Mouse (Mus musculus): ENCODE data around the gene Sycn. TPM values are rescaled to one million over a fixed set of nuclear protein-coding genes. Genes with fewer than 3 reads are reported as not detected.

The Sycn gene
- total and polyA plus RNA-seq, 3 experiments = not detected

GRCm38 (mm10) chr7:28557069-28557468 lies 16.4 kb downstream of the Sycn start:
- no peaks in the 10 kb centered on the region for H3K79me2 ChIP-seq (ENCODE audit: control insufficient read depth, insufficient read depth, low read length, poor library complexity)
- no peak overlapping the region for H3K4me3 ChIP-seq (ENCODE audit: control insufficient read depth in 1 of 2, insufficient read depth in 1 of 2, low read depth in 2 of 2, low read length in 2 of 2)
- H3K4me1 ChIP-seq (ENCODE audit: control insufficient read depth in 1 of 2, insufficient read depth in 2 of 2, low read length in 2 of 2) = no peaks in the 10 kb centered on the region
- no peak for DNase-seq (ENCODE audit: low read depth, low spot score)
- no peak overlapping the region for H3K27ac ChIP-seq (ENCODE audit: control insufficient read depth, low read depth, low read length)
- H3K9me3 ChIP-seq (replicated peaks; ENCODE audit: insufficient read depth, low read length) = no peaks in the 10 kb centered on the region
- H3K9ac ChIP-seq (ENCODE audit: control insufficient read depth, low read depth, low read length, poor library complexity, severe bottlenecking) = no peak overlapping the region
- TF ChIP-seq ZC3H11A (IDR thresholded peaks at IDR 0.05; ENCODE audit: low read depth, low read length) (no peak), JUND (IDR thresholded peaks at IDR 0.05; ENCODE audit: low read depth, low read length) (no peak), MYC (IDR thresholded peaks at IDR 0.05; ENCODE audit: low read depth, low read length) (no peak), BHLHE40 (IDR thresholded peaks at IDR 0.05; ENCODE audit: borderline replicate concordance, low read depth, low read length) (no peak), TAL1 (IDR thresholded peaks at IDR 0.05; ENCODE audit: low read length) (no peak), USF2 (IDR thresholded peaks at IDR 0.05; ENCODE audit: borderline replicate concordance in 1 of 2, insufficient read depth in 1 of 2, low read depth in 1 of 2, low read length in 2 of 2) (no peak), MEF2A (IDR thresholded peaks at IDR 0.05; ENCODE audit: extremely low read depth, insufficient replicate concordance, low read depth, low read length, poor library complexity, severe bottlenecking) (no peak), POLR2AphosphoS2 (IDR thresholded peaks at IDR 0.05; ENCODE audit: low read length) (no peak), NRF1 (IDR thresholded peaks at IDR 0.05; ENCODE audit: insufficient read depth, low read depth, low read length, poor library complexity, severe bottlenecking) (no peak), E2F4 (IDR thresholded peaks at IDR 0.05; ENCODE audit: borderline replicate concordance, low read depth, low read length) (no peak), GABPA (IDR thresholded peaks at IDR 0.05; ENCODE audit: low read depth, low read length) (no peak)
- no peaks in the 10 kb centered on the region for H3K36me3 ChIP-seq (ENCODE audit: control insufficient read depth in 1 of 2, insufficient read depth in 2 of 2, low read length in 2 of 2)
- no peaks in the 10 kb centered on the region for H3K27me3 ChIP-seq (ENCODE audit: control insufficient read depth in 1 of 2, insufficient read depth in 2 of 2, low read length in 2 of 2)

GRCm38 (mm10) chr7:28557708-28558107 lies 17.0 kb downstream of the Sycn start:
- Histone ChIP-seq H3K4me3 (ENCODE audit: control insufficient read depth in 1 of 2, insufficient read depth in 1 of 2, low read depth in 2 of 2, low read length in 2 of 2) (no peak overlapping the region), H3K36me3 (ENCODE audit: control insufficient read depth in 1 of 2, insufficient read depth in 2 of 2, low read length in 2 of 2) (no peaks in the 10 kb centered on the region), H3K79me2 (ENCODE audit: control insufficient read depth, insufficient read depth, low read length, poor library complexity) (no peaks in the 10 kb centered on the region), H3K9me3 (replicated peaks; ENCODE audit: insufficient read depth, low read length) (no peaks in the 10 kb centered on the region), H3K9ac (ENCODE audit: control insufficient read depth, low read depth, low read length, poor library complexity, severe bottlenecking) (no peak overlapping the region), H3K4me1 (ENCODE audit: control insufficient read depth in 1 of 2, insufficient read depth in 2 of 2, low read length in 2 of 2) (no peaks in the 10 kb centered on the region), H3K27ac (ENCODE audit: control insufficient read depth, low read depth, low read length) (no peak overlapping the region), H3K27me3 (ENCODE audit: control insufficient read depth in 1 of 2, insufficient read depth in 2 of 2, low read length in 2 of 2) (no peaks in the 10 kb centered on the region)
- DNase-seq (ENCODE audit: low read depth, low spot score) = no peak
- TF ChIP-seq ZKSCAN1 (IDR thresholded peaks at IDR 0.05; ENCODE audit: low read depth, low read length) = no peak
- TF ChIP-seq TAL1 (IDR thresholded peaks at IDR 0.05; ENCODE audit: low read length) = 0 out of 2 replicates have a peak, but pooled peaks have one; percentile 4

GRCm38 (mm10) chr7:28558486-28558885 lies 17.8 kb downstream of the Sycn start:
- DNase-seq (ENCODE audit: low read depth, low spot score) = no peak
- Histone ChIP-seq H3K36me3 (ENCODE audit: control insufficient read depth in 1 of 2, insufficient read depth in 2 of 2, low read length in 2 of 2) (no peaks in the 10 kb centered on the region), H3K27ac (ENCODE audit: control insufficient read depth, low read depth, low read length) (no peak overlapping the region), H3K9me3 (replicated peaks; ENCODE audit: insufficient read depth, low read length) (no peaks in the 10 kb centered on the region), H3K4me3 (ENCODE audit: control insufficient read depth in 1 of 2, insufficient read depth in 1 of 2, low read depth in 2 of 2, low read length in 2 of 2) (no peak overlapping the region), H3K4me1 (ENCODE audit: control insufficient read depth in 1 of 2, insufficient read depth in 2 of 2, low read length in 2 of 2) (no peaks in the 10 kb centered on the region), H3K9ac (ENCODE audit: control insufficient read depth, low read depth, low read length, poor library complexity, severe bottlenecking) (no peak overlapping the region), H3K27me3 (ENCODE audit: control insufficient read depth in 1 of 2, insufficient read depth in 2 of 2, low read length in 2 of 2) (no peaks in the 10 kb centered on the region), H3K79me2 (ENCODE audit: control insufficient read depth, insufficient read depth, low read length, poor library complexity) (no peaks in the 10 kb centered on the region)
- TF ChIP-seq USF1 (IDR thresholded peaks at IDR 0.05; ENCODE audit: low read depth, low read length) (no peak), ZMIZ1 (IDR thresholded peaks at IDR 0.05; ENCODE audit: low read depth, low read length) (no peak), MAX (IDR thresholded peaks at IDR 0.05; ENCODE audit: low read length) (no peak), POLR2AphosphoS5 (IDR thresholded peaks at IDR 0.05; ENCODE audit: borderline replicate concordance, low read depth, low read length) (no peak), GATA1 (IDR thresholded peaks at IDR 0.05; ENCODE audit: low read depth, low read length) (no peak), MYC (IDR thresholded peaks at IDR 0.05; ENCODE audit: low read depth, low read length) (no peak), CTCF (IDR thresholded peaks at IDR 0.05 in 2 of 3, conservative IDR thresholded peaks at IDR 0.05 in 1 of 3; ENCODE audit: control insufficient read depth in 1 of 3, insufficient read depth in 1 of 3, low read depth in 2 of 3, low read length in 3 of 3, poor library complexity in 1 of 3, severe bottlenecking in 1 of 3) (no peak), MYB (IDR thresholded peaks at IDR 0.05; ENCODE audit: low read depth, low read length) (no peak), CHD2 (IDR thresholded peaks at IDR 0.05; ENCODE audit: low read length) (no peak), JUND (IDR thresholded peaks at IDR 0.05; ENCODE audit: low read depth, low read length) (no peak), NELFE (IDR thresholded peaks at IDR 0.05; ENCODE audit: low read depth, low read length) (no peak), MXI1 (IDR thresholded peaks at IDR 0.05; ENCODE audit: low read depth, low read length) (no peak), TCF12 (IDR thresholded peaks at IDR 0.05; ENCODE audit: low read depth, low read length) (no peak), BHLHE40 (IDR thresholded peaks at IDR 0.05; ENCODE audit: borderline replicate concordance, low read depth, low read length) (no peak), ZKSCAN1 (IDR thresholded peaks at IDR 0.05; ENCODE audit: low read depth, low read length) (no peak), E2F4 (IDR thresholded peaks at IDR 0.05; ENCODE audit: borderline replicate concordance, low read depth, low read length) (no peak), TAL1 (IDR thresholded peaks at IDR 0.05; ENCODE audit: low read length) (no peak), POLR2A (IDR thresholded peaks at IDR 0.05; ENCODE audit: control insufficient read depth in 1 of 2, insufficient read depth in 1 of 2, low read depth in 1 of 2, low read length in 2 of 2, poor library complexity in 1 of 2) (no peak), RCOR1 (IDR thresholded peaks at IDR 0.05; ENCODE audit: low read depth, low read length) (no peak), ZNF384 (IDR thresholded peaks at IDR 0.05; ENCODE audit: low read depth, low read length) (no peak)

All from MEL (cell line).